Mouse (Mus musculus) ES-Bruce4 (cell line): Measurements from ENCODE around the gene Adgrl2.

Source experiments
- CTCF ChIP-seq: IDR thresholded peaks from one replicate; pipeline ENCODE4 v1.8.1; 2011; ENCODE audit warnings: low read depth, low read length
- EP300 ChIP-seq: IDR thresholded peaks from 2 replicates; pipeline ENCODE4 v1.6.1; 2011; ENCODE audit warnings: low read depth, low read length; ENCODE audit not compliant: insufficient read depth

DNA sequence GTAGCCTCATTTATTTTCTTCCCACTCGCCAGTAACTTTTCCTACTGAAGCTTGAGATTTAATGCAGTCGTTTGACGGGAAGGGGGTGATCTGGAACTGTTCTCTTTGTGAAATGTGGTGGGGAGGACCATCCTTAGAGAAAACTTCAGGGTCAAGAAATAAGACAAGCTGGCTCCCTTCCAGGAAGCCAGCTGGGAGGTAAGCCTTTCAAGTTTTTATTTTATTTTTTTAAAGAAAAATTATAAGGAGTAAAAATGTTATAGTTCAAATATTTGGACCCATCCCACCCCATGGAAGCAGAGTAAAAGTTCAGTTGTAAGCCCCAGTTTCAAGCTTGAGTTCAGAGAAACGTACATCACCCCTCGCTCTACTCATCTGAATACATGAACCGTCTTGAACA lies 177.2 kb downstream of the Adgrl2 start:
- no peak for TF ChIP-seq CTCF
- TF ChIP-seq EP300: no peak
